Mouse (Mus musculus): ENCODE data around the gene Camta1. TPM values are rescaled to one million over a fixed set of nuclear protein-coding genes. Genes with fewer than 3 reads are reported as not detected.

The Camta1 gene
- polyA plus RNA-seq, 1 experiment from 2014 or later: 159 TPM

- no peak overlapping the region for H3K4me2 ChIP-seq
- 47% methylated on average over 4 of the region's 4 CpGs for WGBS
- ATAC-seq (ENCODE audit: insufficient number of reproducible peaks, low FRiP score): no peak
- H3K9ac ChIP-seq: no peak overlapping the region
- no peak overlapping the region for H3K4me3 ChIP-seq
- no peaks in the 10 kb centered on the region for H3K9me3 ChIP-seq (replicated peaks)
- H3K4me1 ChIP-seq (replicated peaks): no peaks in the 10 kb centered on the region
- H3K27me3 ChIP-seq (replicated peaks): peaks cover 45% of the 10 kb centered on the region
- no peak overlapping the region for H3K27ac ChIP-seq (ENCODE audit: poor library complexity, severe bottlenecking)
- no peaks in the 10 kb centered on the region for H3K36me3 ChIP-seq
Measured at GRCm38 (mm10) chr4:151154306-151154705, 707.4 kb downstream of the Camta1 start.

GRCm38 (mm10) chr4:151152010-151152409 is 709.7 kb downstream of the Camta1 start:
- H3K27me3 ChIP-seq (replicated peaks): peaks cover 35% of the 10 kb centered on the region

GRCm38 (mm10) chr4:151150842-151151241 is 710.8 kb downstream of the Camta1 start:
- H3K4me2 ChIP-seq: no peak overlapping the region
- H3K9me3 ChIP-seq (replicated peaks): no peaks in the 10 kb centered on the region
- ATAC-seq (ENCODE audit: insufficient number of reproducible peaks, low FRiP score): no peak
- no peak overlapping the region for H3K9ac ChIP-seq
- H3K36me3 ChIP-seq: no peaks in the 10 kb centered on the region
- H3K27me3 ChIP-seq (replicated peaks): peaks cover 26% of the 10 kb centered on the region
- 78% methylated on average over 11 of the region's 11 CpGs for WGBS
- no peak overlapping the region for H3K4me3 ChIP-seq
- no peak overlapping the region for H3K27ac ChIP-seq (ENCODE audit: poor library complexity, severe bottlenecking)
- no peaks in the 10 kb centered on the region; the same call in 1 of the 2 replicates for H3K4me1 ChIP-seq (replicated peaks)

More at GRCm38 (mm10) chr4:151152010-151152409, 709.7 kb downstream of the Camta1 start:
- 0 out of 2 replicates have a peak, but pooled peaks have one; percentile 4 for ATAC-seq (ENCODE audit: insufficient number of reproducible peaks, low FRiP score)
- WGBS: 68% methylated on average over 6 of the region's 6 CpGs
- Histone ChIP-seq H3K4me3 (no peak overlapping the region), H3K4me1 (replicated peaks) (no peaks in the 10 kb centered on the region; the same call in 1 of the 2 replicates), H3K9me3 (replicated peaks) (no peaks in the 10 kb centered on the region), H3K9ac (no peak overlapping the region), H3K27ac (ENCODE audit: poor library complexity, severe bottlenecking) (no peak overlapping the region), H3K4me2 (no peak overlapping the region), H3K36me3 (no peaks in the 10 kb centered on the region)

GRCm38 (mm10) chr4:151150115-151150514 is 711.6 kb downstream of the Camta1 start:
- H3K4me2 ChIP-seq: no peak overlapping the region
- peaks cover 22% of the 10 kb centered on the region for H3K27me3 ChIP-seq (replicated peaks)
- H3K4me1 ChIP-seq (replicated peaks): no peaks in the 10 kb centered on the region; the same call in 1 of the 2 replicates
- no peak for ATAC-seq (ENCODE audit: insufficient number of reproducible peaks, low FRiP score)
- no peaks in the 10 kb centered on the region for H3K36me3 ChIP-seq
- no peak overlapping the region for H3K9ac ChIP-seq
- H3K27ac ChIP-seq (ENCODE audit: poor library complexity, severe bottlenecking): no peak overlapping the region
- H3K4me3 ChIP-seq: no peak overlapping the region
- H3K9me3 ChIP-seq (replicated peaks): no peaks in the 10 kb centered on the region
- 72% methylated on average over 11 of the region's 11 CpGs for WGBS

- Histone ChIP-seq H3K4me1 (replicated peaks) (no peaks in the 10 kb centered on the region; the same call in 1 of the 2 replicates), H3K4me3 (no peak overlapping the region), H3K27ac (ENCODE audit: poor library complexity, severe bottlenecking) (no peak overlapping the region), H3K27me3 (replicated peaks) (peaks cover 20% of the 10 kb centered on the region), H3K36me3 (no peaks in the 10 kb centered on the region), H3K9me3 (replicated peaks) (peaks cover 10% of the 10 kb centered on the region), H3K9ac (no peak overlapping the region), H3K4me2 (no peak overlapping the region)
- ATAC-seq (ENCODE audit: insufficient number of reproducible peaks, low FRiP score): no peak
- 53% methylated on average over 12 of the region's 12 CpGs for WGBS
Measured at GRCm38 (mm10) chr4:151147541-151147940, 714.1 kb downstream of the Camta1 start.

GRCm38 (mm10) chr4:151144121-151144520 is 717.6 kb downstream of the Camta1 start:
- H3K9me3 ChIP-seq (replicated peaks): peaks cover 10% of the 10 kb centered on the region
- H3K4me2 ChIP-seq: no peak overlapping the region
- no peaks in the 10 kb centered on the region for H3K36me3 ChIP-seq
- no peak overlapping the region for H3K27ac ChIP-seq (ENCODE audit: poor library complexity, severe bottlenecking)
- peaks cover 26% of the 10 kb centered on the region for H3K4me1 ChIP-seq (replicated peaks)
- H3K9ac ChIP-seq: no peak overlapping the region
- no peak for ATAC-seq (ENCODE audit: insufficient number of reproducible peaks, low FRiP score)
- H3K4me3 ChIP-seq: no peak overlapping the region
- peaks cover 17% of the 10 kb centered on the region for H3K27me3 ChIP-seq (replicated peaks)
- WGBS: 74% methylated on average over 14 of the region's 14 CpGs

GRCm38 (mm10) chr4:151141196-151141880 is 720.3 kb downstream of the Camta1 start:
- H3K27me3 ChIP-seq (replicated peaks): peaks cover 13% of the 10 kb centered on the region
- peak overlapping the region; percentile 17; the same call in 1 of the 2 replicates for H3K4me3 ChIP-seq
- H3K4me2 ChIP-seq: peak overlapping the region; percentile 60
- peak; percentile 74 for ATAC-seq (ENCODE audit: insufficient number of reproducible peaks, low FRiP score)
- no peaks in the 10 kb centered on the region for H3K36me3 ChIP-seq
- peak overlapping the region; percentile 44; the same call in 1 of the 2 replicates for H3K27ac ChIP-seq (ENCODE audit: poor library complexity, severe bottlenecking)
- H3K9ac ChIP-seq: peak overlapping the region; percentile 40; the same call in 1 of the 2 replicates
- H3K4me1 ChIP-seq (replicated peaks): peaks cover 42% of the 10 kb centered on the region
- H3K9me3 ChIP-seq (replicated peaks): peaks cover 10% of the 10 kb centered on the region
- WGBS: 2% methylated on average over 13 of the region's 13 CpGs

GRCm38 (mm10) chr4:151140368-151140982 is 721.2 kb downstream of the Camta1 start:
- Histone ChIP-seq H3K4me2 (peak overlapping the region; percentile 60), H3K4me3 (peak overlapping the region; percentile 9; the same call in 1 of the 2 replicates), H3K27ac (ENCODE audit: poor library complexity, severe bottlenecking) (no peak overlapping the region), H3K36me3 (no peaks in the 10 kb centered on the region), H3K9me3 (replicated peaks) (peaks cover 10% of the 10 kb centered on the region), H3K9ac (peak overlapping the region; percentile 40; the same call in 1 of the 2 replicates), H3K4me1 (replicated peaks) (peaks cover 42% of the 10 kb centered on the region), H3K27me3 (replicated peaks) (peaks cover 13% of the 10 kb centered on the region)
- no peak for ATAC-seq (ENCODE audit: insufficient number of reproducible peaks, low FRiP score)
- WGBS: 15% methylated on average over 20 of the region's 20 CpGs

- Histone ChIP-seq H3K9me3 (replicated peaks) (peaks cover 7% of the 10 kb centered on the region), H3K4me2 (peak overlapping the region; percentile 58), H3K36me3 (no peaks in the 10 kb centered on the region), H3K27me3 (replicated peaks) (peaks cover 16% of the 10 kb centered on the region), H3K4me3 (no peak overlapping the region), H3K4me1 (replicated peaks) (peaks cover 42% of the 10 kb centered on the region), H3K27ac (ENCODE audit: poor library complexity, severe bottlenecking) (no peak overlapping the region), H3K9ac (no peak overlapping the region)
- peak; percentile 23; the same call in 1 of the 2 replicates for ATAC-seq (ENCODE audit: insufficient number of reproducible peaks, low FRiP score)
- WGBS: 6% methylated on average over 20 of the region's 20 CpGs
Measured at GRCm38 (mm10) chr4:151139053-151139840, 722.4 kb downstream of the Camta1 start.

- peaks cover 16% of the 10 kb centered on the region for H3K27me3 ChIP-seq (replicated peaks)
- ATAC-seq (ENCODE audit: insufficient number of reproducible peaks, low FRiP score): no peak
- H3K4me3 ChIP-seq: no peak overlapping the region
- no peaks in the 10 kb centered on the region for H3K36me3 ChIP-seq
- H3K27ac ChIP-seq (ENCODE audit: poor library complexity, severe bottlenecking): peak overlapping the region; percentile 10; the same call in 1 of the 2 replicates
- H3K4me1 ChIP-seq (replicated peaks): peaks cover 49% of the 10 kb centered on the region
- H3K4me2 ChIP-seq: no peak overlapping the region
- H3K9me3 ChIP-seq (replicated peaks): 0 out of 2 replicates have a peak, but pooled peaks cover under 1% of the 10 kb centered on the region
- no peak overlapping the region; the same call in 1 of the 2 replicates for H3K9ac ChIP-seq
- 17% methylated on average over 2 of the region's 2 CpGs for WGBS
Measured at GRCm38 (mm10) chr4:151138586-151138985, 723.1 kb downstream of the Camta1 start.

Data from heart, embryonic 12.5 days (tissue).